Mouse (Mus musculus): Measurements from ENCODE around the gene Olfr1491. TPM values are rescaled to one million over a fixed set of nuclear protein-coding genes. Genes with fewer than 3 reads are reported as not detected.

The Olfr1491 gene
- total RNA-seq (2023): not detected

GRCm38 (mm10) chr19:13696968-13697367 is at the start of gene Olfr1491:
Olfr1491 (plus strand) TSS chr19:13697268.

GRCm38 (mm10) chr19:13650791-13651190 is 46.3 kb upstream of the Olfr1491 start, which contains the start of gene Olfr1490:
Olfr1490 (plus strand) TSS chr19:13651091.

DNA sequence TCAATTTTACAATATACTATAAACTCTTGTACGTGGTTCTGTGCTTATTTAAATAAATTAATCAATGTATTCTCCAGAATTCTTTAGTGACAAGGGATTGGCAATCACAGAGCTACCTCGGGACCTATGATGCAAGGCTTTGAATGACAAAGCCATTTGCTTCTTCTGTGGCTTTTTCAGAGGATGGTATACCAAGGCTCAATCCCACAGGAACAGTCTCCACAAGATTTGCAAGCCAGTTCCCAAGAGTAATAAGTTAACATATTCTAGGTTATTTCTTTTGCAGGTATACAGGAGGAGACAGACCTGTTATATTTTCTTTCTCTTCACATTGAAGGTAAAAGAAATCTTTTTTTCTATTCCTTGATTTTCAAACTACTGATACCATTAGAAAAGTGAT is 25.9 kb downstream of the Olfr1491 start, which contains the start of gene Olfr1493-ps1:
Olfr1493-ps1 (plus strand) TSS at position 301 of the 400 bp plus-strand sequence.

GRCm38 (mm10) chr19:13739428-13739827 is 42.4 kb downstream of the Olfr1491 start, which contains the start of gene Olfr1494:
Olfr1494 (plus strand) TSS chr19:13739728.

Other genes starting within 250 kb of the Olfr1491 start
- gene Olfr1472, start 241.2 kb upstream of the Olfr1491 start, total RNA-seq (2023): not detected
- gene Olfr1474, start 227.7 kb upstream of the Olfr1491 start, total RNA-seq (2023): not detected
- gene Olfr1475, start 217.1 kb upstream of the Olfr1491 start, total RNA-seq (2023): not detected
- not detected for gene Olfr1477, start 196.7 kb upstream of the Olfr1491 start, total RNA-seq (2023)
- gene Olfr1480, start 169.4 kb upstream of the Olfr1491 start, total RNA-seq (2023): not detected
- not detected for gene Olfr1484, start 113.8 kb upstream of the Olfr1491 start, total RNA-seq (2023)
- gene Olfr1487, start 79.9 kb upstream of the Olfr1491 start, total RNA-seq (2023): not detected
- gene Olfr1489, start 65.6 kb upstream of the Olfr1491 start, total RNA-seq (2023): not detected
- gene Olfr1490, start 46.2 kb upstream of the Olfr1491 start, total RNA-seq (2023): not detected
- gene Olfr1493-ps1, start 26.0 kb downstream of the Olfr1491 start, total RNA-seq (2023): not detected
- gene Olfr1494, start 42.5 kb downstream of the Olfr1491 start, total RNA-seq (2023): not detected
- gene Olfr1495, start 67.3 kb downstream of the Olfr1491 start, total RNA-seq (2023): not detected
- gene Olfr1496, start 80.6 kb downstream of the Olfr1491 start, total RNA-seq (2023): not detected
- not detected for gene Olfr1497, start 100.9 kb downstream of the Olfr1491 start, total RNA-seq (2023)
- gene Olfr1499, start 122.2 kb downstream of the Olfr1491 start, total RNA-seq (2023): not detected
- gene Olfr1500, start 133.2 kb downstream of the Olfr1491 start, total RNA-seq (2023): not detected
- gene Olfr1501, start 153.4 kb downstream of the Olfr1491 start, total RNA-seq (2023): not detected
- not detected for gene Olfr1502, start 164.5 kb downstream of the Olfr1491 start, total RNA-seq (2023)
- gene Olfr1504, start 200.7 kb downstream of the Olfr1491 start, total RNA-seq (2023): not detected
- gene Olfr1505, start 216.3 kb downstream of the Olfr1491 start, total RNA-seq (2023): not detected

Measured in CD4-positive naive resting alpha-beta T cell, adult 76 days (primary cell).